Mouse (Mus musculus) forebrain, embryonic 13.5 days (tissue): ENCODE results near the gene Arv1. TPM values are rescaled to one million over a fixed set of nuclear protein-coding genes. Genes with fewer than 3 reads are reported as not detected.

Experiments used
- ATAC-seq: fragments of 200-750 bp; cut with Nextera tagmentation; 2 replicates; pipeline ENCODE4 v1.8.0; 2017
- H3K27ac ChIP-seq: fragments of 300-500 bp; sonication (generic); 2 replicates; pipeline ENCODE4 v1.5.1; 2015; ENCODE audit warnings: inconsistent platforms, mild to moderate bottlenecking, moderate library complexity
- H3K27me3 ChIP-seq: fragments of 300-500 bp; sonication (generic); 2 replicates; pipeline ENCODE4 v1.6.1; 2015; ENCODE audit warnings: mild to moderate bottlenecking, inconsistent platforms
- H3K36me3 ChIP-seq: fragments of 300-500 bp; sonication (generic); 2 replicates; pipeline ENCODE4 v1.6.1; 2015; ENCODE audit warnings: mild to moderate bottlenecking, inconsistent platforms; ENCODE audit not compliant: poor library complexity, severe bottlenecking
- H3K4me1 ChIP-seq: fragments of 300-500 bp; sonication (generic); 2 replicates; pipeline ENCODE4 v1.6.1; 2015; ENCODE audit warnings: inconsistent platforms
- H3K4me2 ChIP-seq: fragments of 300-500 bp; sonication (generic); 2 replicates; pipeline ENCODE4 v1.6.1; 2015; ENCODE audit warnings: inconsistent platforms, mild to moderate bottlenecking, moderate library complexity
- H3K4me3 ChIP-seq: fragments of 300-500 bp; sonication (generic); 2 replicates; pipeline ENCODE4 v1.5.1; 2015; ENCODE audit warnings: mild to moderate bottlenecking, inconsistent platforms
- H3K9ac ChIP-seq: fragments of 300-500 bp; sonication (generic); 2 replicates; pipeline ENCODE4 v1.6.1; 2015; ENCODE audit warnings: mild to moderate bottlenecking, inconsistent platforms
- H3K9me3 ChIP-seq: fragments of 300-500 bp; sonication (generic); replicated peaks from 2 replicates; pipeline ENCODE4 v1.6.1; 2016; ENCODE audit warnings: inconsistent platforms
- WGBS: fragments of 180-500 bp; shearing (Covaris S2); methylation state at CpG from one replicate; pipeline ENCODE4 v1.1.7; 2015; 5-methylcytosine and 5-hydroxymethylcytosine counted together
- polyA plus RNA-seq: library from polyadenylated mRNA; unstranded; fragments of >200 nt; fragmentation: Nextera tagmentation; extraction: Ambion mirVana; gene quantifications from 2 replicates; pipeline ENCODE4 v1.2.1, GENCODE M21; 2015

The Arv1 gene
- polyA plus RNA-seq, 1 experiment from 2014 or later: 29.9 TPM

DNA sequence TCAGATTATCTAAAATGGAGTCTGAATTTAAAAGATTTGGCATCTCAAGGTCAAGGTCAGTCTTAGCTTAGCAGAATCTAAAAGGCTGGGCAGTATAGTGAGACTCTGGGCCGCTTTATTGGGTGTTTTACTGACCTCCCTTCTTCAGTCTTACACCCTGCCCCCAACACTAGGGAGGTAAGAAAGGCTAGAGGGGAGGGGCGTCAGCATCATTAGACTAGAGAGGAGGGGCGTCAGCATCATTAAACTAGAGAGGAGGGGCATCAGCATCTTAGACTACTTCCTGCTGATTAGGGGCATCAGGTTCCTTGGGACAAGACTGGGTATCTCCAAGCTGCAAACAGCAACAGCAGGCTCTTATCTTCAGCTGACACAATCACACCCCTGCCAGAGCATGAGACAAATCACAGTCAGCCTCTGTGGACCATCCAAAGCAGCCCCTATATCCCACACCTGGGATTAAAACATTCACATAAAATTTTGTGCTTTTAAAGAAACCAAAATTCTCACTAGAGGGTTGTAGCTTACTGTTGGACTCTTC lies 13.5 kb downstream of the Arv1 start:
- 69% methylated on average over 3 of the region's 3 CpGs for WGBS
- peaks cover 68% of the 10 kb centered on the region for H3K36me3 ChIP-seq

DNA sequence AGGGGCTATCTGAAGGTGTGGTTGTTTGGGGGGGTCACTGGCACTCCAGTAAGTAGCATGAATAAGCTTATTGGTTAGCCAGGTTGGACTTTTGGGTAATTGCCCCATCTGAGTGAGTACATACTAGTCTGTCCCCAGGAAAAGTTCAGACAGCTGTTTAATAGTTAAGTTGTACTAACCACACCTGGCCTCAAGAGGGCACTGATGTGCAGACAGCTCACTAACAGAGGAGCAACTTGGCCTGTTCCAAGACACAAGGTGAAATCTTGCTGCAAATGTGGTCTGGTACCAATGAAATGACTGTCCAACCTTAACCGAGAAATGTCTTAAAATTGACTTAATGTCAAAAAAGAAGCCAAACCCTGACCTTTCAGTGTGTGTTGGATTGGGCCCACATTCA lies 17.3 kb downstream of the Arv1 start:
- Histone ChIP-seq H3K27ac (no peak overlapping the region), H3K4me1 (no peaks in the 10 kb centered on the region), H3K4me2 (no peak overlapping the region), H3K9ac (no peak overlapping the region), H3K36me3 (peaks cover 42% of the 10 kb centered on the region), H3K9me3 (no peaks in the 10 kb centered on the region), H3K27me3 (no peaks in the 10 kb centered on the region), H3K4me3 (no peak overlapping the region)
- ATAC-seq: no peak
- 83% methylated on average over 1 of the region's 1 CpGs for WGBS

More for the DNA sequence above, 13.5 kb downstream of the Arv1 start:
- no peak for ATAC-seq
- no peaks in the 10 kb centered on the region for H3K9me3 ChIP-seq
- no peaks in the 10 kb centered on the region for H3K4me1 ChIP-seq
- no peak overlapping the region for H3K4me3 ChIP-seq
- no peak overlapping the region for H3K27ac ChIP-seq
- H3K9ac ChIP-seq: no peak overlapping the region
- H3K4me2 ChIP-seq: no peak overlapping the region
- no peaks in the 10 kb centered on the region for H3K27me3 ChIP-seq

DNA sequence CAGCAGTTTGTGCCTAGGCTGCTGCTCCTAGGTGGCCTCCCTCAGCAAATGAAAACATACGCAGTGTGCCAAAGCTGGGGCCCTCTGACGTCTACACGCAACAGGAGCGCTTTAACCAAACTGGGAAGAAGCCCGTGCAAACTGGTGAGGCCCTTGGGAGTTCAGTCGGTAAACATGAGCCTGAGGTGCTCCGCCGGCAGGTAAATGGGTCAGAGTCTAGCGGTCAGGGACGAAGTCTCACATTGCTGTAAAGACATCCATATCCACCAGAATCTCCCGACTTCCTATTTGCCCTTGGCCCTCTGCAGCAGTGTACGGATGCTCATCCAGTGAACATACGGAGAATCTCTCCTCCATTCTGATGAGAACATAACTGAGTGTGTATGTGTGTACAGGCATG lies 24.7 kb downstream of the Arv1 start:
- Histone ChIP-seq H3K4me2 (no peak overlapping the region), H3K9me3 (no peaks in the 10 kb centered on the region), H3K9ac (no peak overlapping the region), H3K27me3 (peaks cover 30% of the 10 kb centered on the region), H3K4me3 (no peak overlapping the region), H3K27ac (no peak overlapping the region), H3K36me3 (0 out of 2 replicates have a peak, but pooled peaks cover under 1% of the 10 kb centered on the region), H3K4me1 (peaks cover 9% of the 10 kb centered on the region)
- no peak for ATAC-seq
- WGBS: 80% methylated on average over 13 of the region's 13 CpGs

DNA sequence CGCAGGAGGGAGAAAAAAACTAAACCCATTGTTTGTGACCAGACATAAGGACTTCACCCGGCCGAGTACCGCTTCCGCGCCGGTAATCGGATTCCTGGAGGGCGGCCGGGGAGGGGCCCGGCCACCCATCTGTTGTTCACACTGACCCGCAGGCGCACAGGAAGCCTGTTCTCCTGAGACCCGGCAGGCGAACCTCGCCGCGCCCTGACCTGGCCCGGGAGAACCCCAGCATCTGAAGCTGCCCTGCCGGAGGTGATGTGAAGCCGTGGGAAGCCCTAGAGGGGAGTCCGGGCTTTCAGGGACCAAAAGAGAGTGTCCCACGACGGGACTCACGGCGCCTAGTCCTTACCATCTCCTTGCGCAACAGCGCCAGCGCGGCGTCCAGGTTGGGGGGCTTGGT lies 29.3 kb downstream of the Arv1 start:
- no peak for ATAC-seq
- Histone ChIP-seq H3K4me3 (peak overlapping the region; percentile 49), H3K9me3 (no peaks in the 10 kb centered on the region), H3K4me1 (peaks cover 11% of the 10 kb centered on the region), H3K27me3 (peaks cover 73% of the 10 kb centered on the region), H3K27ac (no peak overlapping the region), H3K4me2 (peak overlapping the region; percentile 75), H3K36me3 (no peaks in the 10 kb centered on the region), H3K9ac (peak overlapping the region; percentile 55)
- under 1% methylated on average over 30 of the region's 31 CpGs for WGBS

DNA sequence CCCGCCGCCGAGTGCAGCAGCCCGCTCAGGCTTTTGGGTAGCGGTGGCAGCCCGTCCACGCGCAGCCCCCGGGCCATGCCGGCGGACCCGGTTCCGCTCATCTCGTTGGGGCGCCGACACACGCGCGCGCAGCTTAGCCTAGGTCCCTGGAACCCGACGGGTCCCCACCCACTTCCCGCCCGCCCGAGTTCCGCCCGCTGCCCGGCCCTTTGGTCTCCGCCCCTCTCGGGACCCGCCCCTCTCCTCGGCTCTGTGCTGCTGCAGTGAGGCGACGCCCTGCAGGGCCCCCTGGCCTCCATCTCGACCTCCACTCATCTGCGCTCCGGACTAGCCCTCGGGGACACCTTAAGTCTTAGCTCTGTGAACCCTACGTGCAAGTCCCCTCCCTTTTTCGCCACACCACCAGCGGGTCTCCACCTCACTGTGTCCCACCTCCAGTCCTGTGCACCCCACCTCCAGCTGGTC lies 29.8 kb downstream of the Arv1 start, which contains the start of gene Fam89a:
Gene Fam89a, minus strand, starts transcription at position 124 of the 465 bp plus-strand sequence.
- peaks cover 70% of the 10 kb centered on the region for H3K27me3 ChIP-seq

DNA sequence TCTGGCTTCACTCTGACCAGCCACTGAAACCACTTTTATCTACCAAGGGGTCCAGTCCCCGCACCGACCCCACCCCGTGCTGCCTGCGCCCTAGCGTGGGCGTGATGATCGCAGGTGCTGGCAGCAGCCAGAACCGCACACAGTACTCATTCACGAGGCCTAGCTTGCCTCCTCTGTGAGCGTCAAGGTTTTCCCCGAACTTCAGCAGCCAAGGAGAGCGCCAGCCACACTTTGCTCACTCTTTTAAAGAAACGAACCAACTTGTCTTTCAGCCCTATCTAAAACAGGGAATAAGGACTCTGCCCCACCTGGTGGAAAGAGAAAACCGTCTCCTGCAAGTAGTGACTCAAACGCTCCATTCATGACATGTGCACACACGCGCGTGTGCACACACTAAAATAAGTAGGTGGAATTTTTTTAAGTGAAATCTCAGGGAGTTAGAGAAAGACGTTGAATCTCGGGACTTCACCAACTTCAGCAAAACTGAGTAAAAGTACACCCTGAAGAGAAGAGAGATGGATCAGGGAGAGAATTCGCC lies 30.5 kb downstream of the Arv1 start:
- Histone ChIP-seq H3K4me2 (peak overlapping the region; percentile 75; the same call in 1 of the 2 replicates), H3K9ac (no peak overlapping the region), H3K9me3 (no peaks in the 10 kb centered on the region), H3K27ac (no peak overlapping the region), H3K4me3 (peak overlapping the region; percentile 49; the same call in 1 of the 2 replicates), H3K36me3 (no peaks in the 10 kb centered on the region), H3K4me1 (peaks cover 11% of the 10 kb centered on the region), H3K27me3 (peaks cover 69% of the 10 kb centered on the region)
- ATAC-seq: no peak
- 28% methylated on average over 21 of the region's 21 CpGs for WGBS

More for the DNA sequence above, 29.8 kb downstream of the Arv1 start, which contains the start of gene Fam89a:
- no peak within 1 kb of the TSS for H3K27ac ChIP-seq
- peak within 1 kb of the TSS; percentile 55 for H3K9ac ChIP-seq
- H3K9me3 ChIP-seq: no peaks in the 10 kb centered on the region
- peaks cover 11% of the 10 kb centered on the region for H3K4me1 ChIP-seq
- no peaks in the 10 kb centered on the region for H3K36me3 ChIP-seq
- WGBS: 0% methylated on average over 40 of the region's 41 CpGs
- ATAC-seq: peak; percentile 36; the same call in 1 of the 2 replicates
- peak within 1 kb of the TSS; percentile 75 for H3K4me2 ChIP-seq
- peak within 1 kb of the TSS; percentile 49 for H3K4me3 ChIP-seq

DNA sequence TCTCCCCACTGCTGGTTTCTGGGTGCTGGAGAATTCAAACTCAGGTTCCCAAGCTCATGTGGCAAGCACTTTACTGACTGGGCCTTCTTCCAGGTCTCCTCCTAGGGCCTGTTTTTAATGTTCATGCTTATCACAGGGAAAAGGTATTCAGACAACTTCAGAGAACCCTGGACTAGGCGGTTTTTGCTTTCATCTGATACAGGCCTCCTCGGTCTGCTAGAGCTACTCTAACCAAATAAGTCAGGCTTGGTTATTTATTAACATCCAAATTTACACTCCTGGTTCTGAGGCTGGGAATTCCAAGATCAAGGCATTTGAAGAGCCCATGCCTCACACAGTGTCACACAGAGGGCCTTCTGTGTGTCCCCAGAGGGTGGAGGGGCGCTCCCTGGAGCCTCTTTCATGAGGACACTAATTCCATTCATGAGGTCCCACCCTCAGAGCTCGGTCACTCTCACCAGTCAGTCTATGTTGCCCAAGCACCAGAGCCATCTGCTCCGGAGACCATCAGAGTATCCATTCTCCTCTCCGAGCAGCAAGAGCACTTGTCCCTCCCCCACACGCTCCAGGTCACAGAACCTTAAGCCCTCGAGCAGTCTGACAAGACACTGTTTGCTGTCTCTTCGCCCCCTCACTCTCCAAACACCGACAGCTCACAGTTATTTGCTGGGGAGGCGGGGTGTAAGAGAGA lies 32.3 kb downstream of the Arv1 start:
- Histone ChIP-seq H3K4me3 (no peak overlapping the region), H3K36me3 (no peaks in the 10 kb centered on the region), H3K4me1 (peaks cover 11% of the 10 kb centered on the region), H3K27me3 (peaks cover 67% of the 10 kb centered on the region), H3K27ac (no peak overlapping the region), H3K9ac (0 out of 2 replicates have a peak overlapping the region, but pooled peaks have one; percentile 16), H3K9me3 (no peaks in the 10 kb centered on the region), H3K4me2 (no peak overlapping the region)
- ATAC-seq: no peak
- WGBS: 22% methylated on average over 11 of the region's 11 CpGs

DNA sequence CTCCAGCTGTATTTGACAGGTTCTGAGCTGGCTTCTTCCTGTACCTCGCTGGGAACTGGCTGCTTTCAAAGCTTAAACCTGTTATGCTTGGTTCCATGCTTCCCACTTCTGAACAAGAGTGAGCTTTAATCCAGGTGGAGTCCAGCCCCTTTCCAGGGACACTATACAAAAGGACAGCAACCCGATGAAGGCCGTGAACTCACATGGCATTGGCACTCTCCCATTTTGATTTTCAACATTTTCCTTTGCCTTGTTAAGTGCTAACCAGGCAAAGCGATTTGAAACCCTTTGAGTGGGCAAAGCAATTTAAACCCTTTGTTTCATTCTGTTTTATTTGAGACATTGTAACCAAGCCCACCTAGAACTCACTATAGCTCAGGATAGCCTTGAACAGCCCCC lies 32.9 kb downstream of the Arv1 start:
- H3K27ac ChIP-seq: no peak overlapping the region
- H3K36me3 ChIP-seq: no peaks in the 10 kb centered on the region
- H3K4me3 ChIP-seq: no peak overlapping the region
- 0 out of 2 replicates have a peak overlapping the region, but pooled peaks have one; percentile 16 for H3K9ac ChIP-seq
- peaks cover 11% of the 10 kb centered on the region for H3K4me1 ChIP-seq
- H3K4me2 ChIP-seq: no peak overlapping the region
- H3K9me3 ChIP-seq: no peaks in the 10 kb centered on the region
- no peak for ATAC-seq
- 29% methylated on average over 4 of the region's 4 CpGs for WGBS
- H3K27me3 ChIP-seq: peaks cover 62% of the 10 kb centered on the region

DNA sequence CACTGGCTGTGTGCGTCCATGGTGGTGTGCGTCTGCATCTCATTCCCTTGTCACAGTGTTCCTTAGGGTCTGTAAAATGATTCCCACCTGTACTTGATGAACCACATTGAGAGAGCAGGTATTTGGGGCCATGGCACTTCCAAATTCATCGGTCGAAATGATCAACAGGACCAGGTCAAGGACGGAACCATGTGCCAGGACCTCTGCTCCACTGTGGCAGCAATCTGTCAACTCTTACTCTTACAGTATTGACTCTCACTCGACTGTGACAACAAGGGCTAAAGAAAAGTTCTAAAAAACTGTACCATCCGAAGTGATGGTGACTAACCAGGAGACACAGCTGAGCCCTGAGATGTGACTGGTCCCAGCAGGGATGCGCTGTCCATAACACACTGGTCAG lies 33.5 kb downstream of the Arv1 start:
- WGBS: 86% methylated on average over 8 of the region's 8 CpGs
- Histone ChIP-seq H3K27me3 (peaks cover 55% of the 10 kb centered on the region), H3K4me3 (no peak overlapping the region), H3K9ac (no peak overlapping the region), H3K27ac (no peak overlapping the region), H3K36me3 (no peaks in the 10 kb centered on the region), H3K4me2 (no peak overlapping the region), H3K4me1 (peaks cover 11% of the 10 kb centered on the region), H3K9me3 (no peaks in the 10 kb centered on the region)
- ATAC-seq: no peak

DNA sequence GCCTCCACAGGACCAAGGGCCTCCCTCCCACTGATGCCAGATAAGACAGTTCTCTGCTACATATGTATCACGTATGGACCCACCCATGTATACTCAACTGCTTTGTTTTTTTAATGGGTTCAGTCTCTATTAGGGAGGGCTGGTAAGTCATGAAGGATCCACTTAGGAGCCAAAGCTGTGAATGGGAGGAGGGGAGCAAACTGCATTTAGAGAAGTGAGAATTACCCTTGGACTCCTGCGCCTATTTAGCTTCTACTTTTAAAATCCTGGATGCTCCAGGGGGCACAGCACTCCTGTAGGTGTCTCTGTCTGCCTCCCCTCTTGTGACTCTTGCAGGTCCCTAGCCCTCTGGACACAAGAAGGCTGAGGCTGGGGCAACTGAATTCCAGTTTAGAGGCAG lies 34.2 kb downstream of the Arv1 start:
- ATAC-seq: no peak
- 68% methylated on average over 2 of the region's 2 CpGs for WGBS
- H3K4me2 ChIP-seq: no peak overlapping the region

DNA sequence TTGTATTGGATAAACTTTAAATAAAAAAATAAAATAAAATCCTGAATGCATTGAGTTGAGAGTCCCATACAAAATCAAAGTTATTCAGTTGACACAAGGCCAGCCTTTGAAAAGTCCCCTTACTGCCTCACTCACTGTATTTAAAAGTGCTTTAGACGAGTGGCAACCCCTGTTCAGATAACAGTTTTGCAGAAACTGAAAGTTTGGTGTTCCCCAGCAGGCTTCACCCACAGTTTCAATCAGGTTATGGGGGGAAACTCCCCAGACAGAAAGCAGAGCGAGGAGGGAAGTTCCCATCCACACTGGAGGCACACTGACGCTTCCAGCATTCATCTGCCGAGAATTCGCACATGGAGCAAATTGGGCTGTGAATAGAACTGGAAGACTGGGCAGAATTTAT lies 34.7 kb downstream of the Arv1 start:
- no peak overlapping the region for H3K4me3 ChIP-seq

More for the DNA sequence above, 34.2 kb downstream of the Arv1 start:
- no peaks in the 10 kb centered on the region for H3K9me3 ChIP-seq
- no peaks in the 10 kb centered on the region for H3K36me3 ChIP-seq
- peaks cover 8% of the 10 kb centered on the region for H3K4me1 ChIP-seq
- H3K9ac ChIP-seq: no peak overlapping the region
- no peak overlapping the region for H3K27ac ChIP-seq
- no peak overlapping the region for H3K4me3 ChIP-seq
- H3K27me3 ChIP-seq: peaks cover 49% of the 10 kb centered on the region

DNA sequence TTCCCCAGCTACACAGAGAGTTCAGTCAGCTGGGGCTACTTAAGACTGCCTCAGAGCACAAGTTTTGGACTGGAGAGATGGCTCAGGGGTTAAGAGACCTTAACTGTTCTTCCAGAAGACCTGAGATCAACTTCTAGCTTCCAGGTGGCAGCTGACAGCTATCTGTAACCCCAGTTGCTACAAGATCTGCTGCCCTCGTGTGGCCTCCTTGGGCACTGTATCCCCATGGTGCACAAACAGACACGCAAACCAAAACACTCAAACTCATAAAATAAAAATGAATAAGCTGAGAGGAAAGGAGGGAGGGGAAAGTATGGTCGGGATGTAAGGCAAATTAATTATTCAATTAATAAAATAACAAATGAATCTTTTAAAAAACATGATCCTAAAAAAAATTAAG lies 36.6 kb downstream of the Arv1 start:
- H3K4me2 ChIP-seq: no peak overlapping the region
- no peak overlapping the region for H3K9ac ChIP-seq
- H3K4me3 ChIP-seq: no peak overlapping the region
- no peak overlapping the region for H3K27ac ChIP-seq
- WGBS: 51% methylated on average over 3 of the region's 3 CpGs
- H3K9me3 ChIP-seq: no peaks in the 10 kb centered on the region
- no peaks in the 10 kb centered on the region for H3K36me3 ChIP-seq
- H3K27me3 ChIP-seq: peaks cover 25% of the 10 kb centered on the region
- H3K4me1 ChIP-seq: no peaks in the 10 kb centered on the region
- no peak for ATAC-seq

More for the DNA sequence above, 34.7 kb downstream of the Arv1 start:
- no peak overlapping the region for H3K27ac ChIP-seq
- peaks cover 44% of the 10 kb centered on the region for H3K27me3 ChIP-seq
- ATAC-seq: no peak
- peaks cover 3% of the 10 kb centered on the region for H3K4me1 ChIP-seq
- 65% methylated on average over 5 of the region's 5 CpGs for WGBS
- H3K9ac ChIP-seq: no peak overlapping the region
- no peaks in the 10 kb centered on the region for H3K36me3 ChIP-seq
- H3K4me2 ChIP-seq: no peak overlapping the region
- no peaks in the 10 kb centered on the region for H3K9me3 ChIP-seq
